Mouse (Mus musculus) cortical plate, adult 2 months (tissue): ENCODE data around the gene Sec24d.

Experiments used
- CTCF ChIP-seq: fragments of 200-500 bp; IDR thresholded peaks from 2 replicates; pipeline ENCODE4 v1.5.1; 2011; ENCODE audit warnings: mild to moderate bottlenecking, control low read depth, low read length; ENCODE audit not compliant: insufficient read depth; ENCODE audit errors: extremely low read depth
- POLR2A ChIP-seq: fragments of 200-500 bp; IDR thresholded peaks from 2 replicates; pipeline ENCODE4 v1.6.1; 2011; ENCODE audit warnings: mild to moderate bottlenecking, low read length, control low read depth; ENCODE audit not compliant: insufficient read depth; ENCODE audit errors: extremely low read depth

- no peak for TF ChIP-seq POLR2A
- TF ChIP-seq CTCF = no peak
Observed at GRCm38 (mm10) chr3:123356377-123356991, 89.2 kb downstream of the Sec24d start.
